Mouse (Mus musculus): ENCODE results near the gene Gdf15.

GRCm38 (mm10) chr8:70615894-70616293, 16.4 kb downstream of the Gdf15 start, which contains the start of gene Lrrc25:
- no peak for TF ChIP-seq CTCF (IDR thresholded peaks at IDR 0.05; ENCODE audit: low read depth)
- TF ChIP-seq EP300 (optimal IDR thresholded peaks at IDR 0.05), result no peak
